Mouse (Mus musculus) right cerebral cortex, adult 2 months (tissue): ENCODE data around the gene Marcksl1.

Source experiments
- DNase-seq, 2 experiments: peaks; one replicate each; pipeline ENCODE4 v3.0.0; 2021 to 2022; ENCODE audit warnings: low spot score in 2 of 2

Gene Marcksl1

GRCm38 (mm10) chr4:129513086-129513767, at the start of gene Marcksl1:
Marcksl1 (plus strand) TSS chr4:129513581.
- peak; percentile 67 to 73 for DNase-seq

DNA sequence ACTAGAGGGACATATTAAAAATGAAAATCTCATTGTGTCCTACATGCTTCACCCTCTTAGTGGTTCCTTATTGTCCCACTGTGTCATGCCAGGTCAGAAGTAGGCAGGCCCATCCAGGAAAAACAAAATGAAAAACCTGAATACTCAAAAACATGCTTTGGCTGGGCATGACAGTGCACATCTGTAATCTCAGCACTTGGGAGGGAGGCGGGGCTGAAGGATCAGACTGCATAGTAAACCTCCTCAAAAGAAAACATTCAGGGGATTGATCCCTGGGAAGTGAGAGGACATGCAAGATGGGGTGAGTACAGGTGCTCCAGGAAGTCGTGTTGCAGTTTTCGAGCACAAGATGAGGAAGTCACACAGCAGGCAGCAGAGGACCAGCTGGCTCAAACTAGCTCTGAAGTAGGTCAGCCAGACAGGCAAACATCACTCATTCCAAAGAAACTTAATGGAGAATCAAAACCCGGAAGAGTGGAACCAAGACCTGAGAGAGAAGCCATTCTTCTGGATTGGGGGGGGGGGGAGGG, 49.0 kb upstream of the Marcksl1 start:
- no peak for DNase-seq

- DNase-seq, result no peak
Observed at GRCm38 (mm10) chr4:129476047-129476446, 37.3 kb upstream of the Marcksl1 start.

DNA sequence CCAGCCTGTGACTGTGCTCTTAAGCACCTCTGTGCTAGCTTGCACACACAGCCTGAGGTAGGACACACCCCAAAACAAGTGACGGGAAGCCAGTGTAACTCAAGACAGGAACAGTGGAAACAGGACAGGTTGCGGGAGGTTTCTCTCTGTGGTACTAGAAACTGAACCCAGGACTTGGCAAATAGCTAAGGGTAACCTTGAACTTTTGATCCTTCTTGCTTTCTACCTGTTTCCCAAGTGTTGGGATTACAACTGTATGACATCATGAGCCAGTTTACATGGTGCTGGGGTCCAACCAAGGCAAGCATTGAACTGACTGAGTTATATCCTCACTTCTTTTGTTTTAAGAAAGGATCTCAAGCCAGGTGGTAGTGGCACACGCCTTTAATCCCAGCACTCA, 33.5 kb upstream of the Marcksl1 start:
- DNase-seq, result no peak

- no peak for DNase-seq
Observed at GRCm38 (mm10) chr4:129481090-129481489, 32.3 kb upstream of the Marcksl1 start.

DNA sequence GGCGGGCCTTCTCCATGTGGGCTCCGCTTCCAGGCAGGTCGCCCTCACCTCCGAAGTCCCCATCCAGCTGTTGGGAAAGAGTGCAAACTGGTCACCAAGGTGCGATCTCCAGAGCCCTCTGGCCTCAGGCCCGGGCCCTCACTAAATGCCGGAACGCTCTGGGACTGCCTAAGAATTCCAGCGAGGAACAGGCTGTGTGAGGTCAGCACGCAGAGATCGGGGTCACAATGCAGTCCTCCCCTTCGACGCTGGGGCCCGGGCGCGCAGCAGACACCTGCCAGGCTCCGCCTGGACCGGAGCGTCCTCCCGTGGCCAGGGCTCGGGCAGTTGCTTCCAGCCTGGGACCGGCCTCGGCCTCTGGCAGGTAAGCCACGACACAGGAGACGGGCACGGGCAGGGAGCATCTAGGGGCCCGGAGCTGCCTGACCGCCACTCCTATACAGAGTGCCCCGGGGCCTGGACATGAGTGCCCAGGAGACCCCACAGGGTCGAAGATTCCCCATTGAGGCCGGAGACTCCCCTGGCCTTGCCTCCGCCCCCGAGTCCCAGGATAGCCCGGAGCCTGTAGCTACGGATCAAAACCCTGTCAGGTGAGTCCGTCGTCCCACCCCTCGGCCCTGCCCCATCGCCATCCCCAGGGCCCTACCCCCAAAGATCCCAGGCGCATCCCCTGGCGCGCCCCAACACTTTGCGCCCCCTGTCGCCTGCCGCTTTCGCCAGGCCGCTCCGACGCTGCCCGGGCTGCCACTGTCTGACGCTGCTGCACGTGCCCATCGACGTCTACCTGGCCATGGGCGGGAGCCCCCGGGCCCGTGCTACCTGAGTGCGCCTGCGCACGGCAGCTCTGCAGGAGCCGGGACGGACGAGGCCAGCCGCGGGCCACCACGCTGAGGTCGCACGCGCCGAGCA, 22.2 kb upstream of the Marcksl1 start, which contains the start of the genes Tssk3 and Fam229a:
Tssk3 (minus strand) TSS at position 51 of the 909 bp plus-strand sequence.
Fam229a (plus strand) TSS at position 219 of the 909 bp plus-strand sequence.
- no peak for DNase-seq

DNA sequence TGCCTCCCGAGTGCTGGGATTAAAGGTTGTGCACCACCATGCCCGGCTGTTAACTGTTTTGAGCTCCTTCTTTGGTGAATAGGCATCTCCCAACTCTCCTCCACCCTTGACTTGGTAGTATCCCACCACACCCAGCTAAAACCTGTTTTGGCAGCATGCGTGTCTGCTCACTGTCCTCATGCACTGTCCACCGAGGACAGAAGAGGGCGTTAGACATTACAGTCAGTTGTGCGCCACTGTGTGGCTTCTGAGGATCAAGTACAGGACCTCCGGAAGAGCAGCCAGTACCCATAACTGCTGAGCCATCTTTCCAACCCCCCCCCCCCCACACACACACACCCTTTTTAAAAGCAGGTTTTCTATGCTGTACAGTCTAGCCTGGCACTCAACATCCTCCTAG, 18.7 kb upstream of the Marcksl1 start:
- no peak for DNase-seq

DNA sequence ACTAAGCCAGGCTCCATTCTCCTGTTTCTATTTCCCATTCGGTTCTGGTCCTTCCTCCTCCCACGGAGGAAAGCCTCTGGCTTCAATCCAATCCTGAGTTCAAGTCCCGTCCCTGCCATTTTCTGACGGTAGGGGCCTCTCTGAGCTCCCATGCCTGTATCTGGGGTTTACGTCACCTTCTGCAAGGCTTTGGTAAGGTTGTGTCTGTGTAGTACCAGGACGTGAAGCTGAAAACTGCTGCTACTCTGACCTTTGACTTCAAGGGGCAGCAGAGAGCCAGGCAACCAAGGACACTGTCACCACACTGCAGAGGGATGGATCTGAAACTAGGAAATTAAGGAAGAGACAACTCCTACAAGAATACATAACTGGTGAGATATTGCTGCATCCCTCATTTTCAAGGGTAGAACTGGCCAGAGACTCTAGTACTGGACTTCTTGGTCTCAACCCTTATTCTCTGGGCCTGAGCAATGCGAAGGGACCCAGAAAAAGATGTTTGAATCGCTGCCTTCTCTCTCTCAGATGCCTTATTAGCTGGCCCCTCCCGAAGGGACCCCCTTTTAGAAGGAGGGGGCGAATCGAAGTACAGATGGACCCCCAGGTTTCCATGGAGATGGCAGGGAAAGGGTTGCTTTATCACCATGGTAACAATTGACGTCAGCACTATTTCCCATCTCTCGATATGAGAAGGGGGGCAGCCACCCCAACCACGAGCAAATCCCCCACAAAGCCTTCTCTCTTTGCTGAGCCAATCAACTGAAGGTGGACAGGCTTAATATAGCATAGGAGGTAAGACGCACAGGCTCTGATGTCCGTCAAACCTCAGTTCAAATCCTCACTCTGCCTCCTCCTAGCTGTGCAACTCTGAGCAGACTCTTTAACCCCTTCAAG, 17.5 kb upstream of the Marcksl1 start:
- DNase-seq, result peak; percentile 53 to 55

DNA sequence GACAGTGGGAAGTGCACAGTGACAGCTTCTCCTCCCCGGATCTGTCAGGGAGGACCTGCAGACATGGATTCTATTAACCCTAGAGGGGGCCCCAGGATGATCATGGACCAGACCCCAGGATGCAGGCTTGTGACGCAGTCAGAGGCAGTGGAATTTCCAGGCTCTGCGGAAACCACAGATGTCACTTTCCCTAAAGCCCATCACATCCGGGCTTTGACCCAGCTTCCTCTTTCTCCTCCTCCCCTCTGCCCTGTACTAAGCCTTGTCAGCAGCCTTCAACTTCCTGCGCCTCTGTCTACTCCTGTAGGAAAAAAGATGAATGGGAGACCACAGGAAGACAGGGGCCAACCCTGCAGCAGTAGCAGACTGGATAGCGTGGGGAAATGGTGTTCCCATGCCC, 16.8 kb upstream of the Marcksl1 start:
- DNase-seq, result no peak

- DNase-seq, result no peak
Observed at GRCm38 (mm10) chr4:129498941-129499340, 14.4 kb upstream of the Marcksl1 start.

GRCm38 (mm10) chr4:129500017-129500416, 13.4 kb upstream of the Marcksl1 start:
- no peak for DNase-seq

DNA sequence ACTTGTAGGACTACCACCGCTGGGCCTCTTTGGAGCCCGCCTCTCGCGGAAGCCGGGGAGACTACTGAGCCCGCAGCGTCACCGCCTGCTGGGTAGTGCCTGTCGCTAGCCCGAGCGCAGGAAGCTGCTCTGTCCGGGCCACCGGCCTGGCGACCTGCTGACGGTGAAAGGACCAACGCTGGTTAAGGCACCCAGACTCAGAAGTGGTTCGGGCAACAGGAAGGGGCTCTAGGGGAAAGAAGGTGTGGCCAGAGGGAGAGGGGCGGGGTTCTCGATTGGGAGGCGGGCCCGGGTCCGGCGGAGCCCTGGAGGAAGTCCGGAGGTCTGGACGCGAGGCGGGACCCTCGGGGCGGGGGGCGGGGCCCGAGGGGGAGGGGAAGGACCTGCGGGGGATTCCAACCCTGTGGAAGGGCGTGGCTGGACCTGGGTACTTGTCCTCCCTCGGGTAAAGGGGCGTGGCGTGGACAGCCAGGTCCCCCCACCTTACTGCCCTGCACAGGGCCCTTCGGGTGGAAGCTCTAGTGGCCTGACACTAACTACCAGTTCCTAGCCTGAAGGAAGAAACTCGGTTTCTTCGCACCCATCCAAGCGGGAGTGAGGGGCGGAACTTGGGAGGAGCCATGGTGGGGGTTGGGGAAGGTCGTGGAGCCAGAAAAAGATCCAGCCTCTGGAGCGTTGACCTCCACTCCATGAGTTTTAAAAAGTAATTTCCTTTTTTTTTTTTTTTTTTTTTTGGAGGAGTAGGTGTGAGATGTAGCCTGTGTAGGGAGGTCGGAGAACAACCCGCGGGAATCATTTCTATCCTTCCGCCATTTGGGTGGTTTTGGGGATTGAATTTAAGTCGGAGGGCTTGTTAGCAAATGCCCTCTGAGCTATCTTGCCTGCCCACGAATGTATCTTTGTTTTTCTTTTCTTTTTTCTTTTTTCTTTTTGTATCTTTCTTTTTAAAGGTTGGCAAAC, 12.5 kb upstream of the Marcksl1 start:
- DNase-seq, result peak; percentile 37 to 58

GRCm38 (mm10) chr4:129502327-129502888, 11.0 kb upstream of the Marcksl1 start:
- DNase-seq, result no peak

GRCm38 (mm10) chr4:129502901-129503444, 10.4 kb upstream of the Marcksl1 start:
- no peak for DNase-seq

GRCm38 (mm10) chr4:129505511-129505910, 7.9 kb upstream of the Marcksl1 start:
- DNase-seq, result no peak

DNA sequence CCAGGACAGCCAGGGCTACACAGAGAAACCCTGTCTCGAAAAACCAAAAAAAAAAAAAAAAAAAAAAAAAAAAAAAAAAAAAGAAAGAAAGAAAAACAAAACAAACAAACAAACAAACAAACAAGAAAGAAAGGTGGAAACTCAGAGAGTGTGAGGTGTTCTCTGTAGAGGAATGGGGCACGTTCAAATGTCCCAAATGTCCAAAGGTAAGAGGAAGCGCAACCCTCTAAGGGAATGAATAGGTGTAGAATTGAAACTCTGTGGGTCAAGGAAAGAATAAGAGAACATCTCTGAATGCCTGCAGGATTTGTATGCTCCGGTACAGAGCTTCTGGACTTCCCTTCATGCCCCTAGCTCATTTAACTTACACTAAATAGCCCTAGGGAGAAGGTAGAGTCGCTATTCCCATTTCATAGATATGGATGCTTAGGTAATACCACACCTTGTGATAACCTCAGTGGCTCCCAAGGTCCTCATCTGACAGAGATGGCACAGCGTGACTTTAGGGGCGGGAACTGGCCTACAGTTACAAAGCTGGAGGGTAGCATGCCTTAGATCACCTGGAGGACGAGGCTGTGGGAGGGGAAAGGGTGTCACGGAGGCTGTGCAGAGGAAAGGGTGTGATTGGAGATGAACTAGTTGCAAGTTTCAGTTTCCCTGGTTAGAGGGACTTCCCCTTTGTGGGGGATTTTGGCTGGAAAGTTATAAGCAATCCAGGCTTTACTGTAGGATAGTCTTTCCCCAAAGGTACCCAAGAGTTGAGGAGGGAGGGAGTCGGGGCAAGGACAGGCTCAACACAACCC, 5.7 kb upstream of the Marcksl1 start:
- no peak for DNase-seq

- no peak for DNase-seq
Observed at GRCm38 (mm10) chr4:129508237-129508515, 5.2 kb upstream of the Marcksl1 start.

DNA sequence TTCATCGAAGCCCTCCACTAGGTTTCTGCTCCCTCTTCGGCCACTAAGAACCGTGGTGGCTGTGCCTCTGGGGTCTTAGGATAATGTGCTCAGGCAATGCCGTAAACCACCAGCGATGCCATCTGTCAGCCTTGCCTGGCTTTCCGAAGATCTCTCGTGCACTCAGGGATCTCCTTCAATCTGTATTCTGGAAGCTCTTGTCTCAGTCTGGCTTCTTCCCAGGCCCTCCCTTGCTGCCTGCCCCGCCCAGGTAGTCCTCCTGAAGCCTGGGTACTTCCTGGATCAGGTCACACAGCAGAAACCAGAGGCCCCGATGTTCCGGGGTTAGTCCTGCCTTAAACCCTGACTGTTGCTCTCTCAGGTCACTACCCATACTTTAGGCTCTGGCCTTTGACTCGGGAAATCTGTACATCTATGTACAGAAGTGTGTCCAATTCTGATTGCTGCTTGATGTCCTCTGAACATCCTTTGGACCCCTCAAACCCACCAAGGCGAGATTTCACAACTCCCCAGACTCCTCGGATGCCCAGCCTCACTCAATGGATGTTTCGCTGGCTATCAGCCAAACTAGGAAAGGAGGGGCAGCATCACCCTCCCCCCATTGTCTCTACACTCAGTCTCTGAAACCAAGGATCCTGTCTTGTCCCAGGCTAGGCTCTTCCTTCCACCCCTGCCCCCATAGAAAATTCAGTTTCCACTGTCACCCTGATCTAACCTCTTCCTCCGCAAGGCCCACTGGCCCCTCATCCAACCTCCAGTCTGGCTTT, 4.4 kb upstream of the Marcksl1 start:
- DNase-seq, result no peak
